Mouse (Mus musculus): Measurements from ENCODE around the gene Apoa4.
A peak's percentile ranks its signal among the peaks of the same experiment; 100 is the strongest.

The Apoa4 gene

GRCm38 (mm10) chr9:46282631-46283436 lies 42.3 kb downstream of the Apoa4 start, which contains the start of gene Bud13:
TSS of gene Bud13 (plus strand) at chr9:46283008.
- peak; percentile 93 for DNase-seq
